Mouse (Mus musculus): Measurements from ENCODE around the gene Ptprc.

The Ptprc gene

GRCm38 (mm10) chr1:138175494-138175893, at the start of gene Ptprc:
Ptprc (minus strand) TSS chr1:138175708.
- DNase-seq (ENCODE audit: low spot score) = no peak

GRCm38 (mm10) chr1:138214736-138215458, 39.4 kb upstream of the Ptprc start:
- DNase-seq (ENCODE audit: low spot score) = no peak

- DNase-seq (ENCODE audit: low spot score) = no peak
Measured at GRCm38 (mm10) chr1:138210387-138211024, 35.0 kb upstream of the Ptprc start.

- no peak for DNase-seq (ENCODE audit: low spot score)
Measured at GRCm38 (mm10) chr1:138209751-138210150, 34.2 kb upstream of the Ptprc start.

GRCm38 (mm10) chr1:138206041-138206440, 30.5 kb upstream of the Ptprc start:
- no peak for DNase-seq (ENCODE audit: low spot score)

GRCm38 (mm10) chr1:138191689-138192508, 16.4 kb upstream of the Ptprc start:
- no peak for DNase-seq (ENCODE audit: low spot score)

GRCm38 (mm10) chr1:138188131-138188530, 12.6 kb upstream of the Ptprc start:
- DNase-seq (ENCODE audit: low spot score) = no peak

GRCm38 (mm10) chr1:138185904-138186303, 10.4 kb upstream of the Ptprc start:
- DNase-seq (ENCODE audit: low spot score) = no peak

- no peak for DNase-seq (ENCODE audit: low spot score)
Measured at GRCm38 (mm10) chr1:138180081-138180480, 4.6 kb upstream of the Ptprc start.

GRCm38 (mm10) chr1:138174705-138175492, 609 bp downstream of the Ptprc start:
- DNase-seq (ENCODE audit: low spot score) = no peak

GRCm38 (mm10) chr1:138174143-138174542, 1.4 kb downstream of the Ptprc start:
- no peak for DNase-seq (ENCODE audit: low spot score)

GRCm38 (mm10) chr1:138173669-138174068, 1.8 kb downstream of the Ptprc start:
- DNase-seq (ENCODE audit: low spot score) = no peak

GRCm38 (mm10) chr1:138172547-138172946, 3.0 kb downstream of the Ptprc start:
- DNase-seq (ENCODE audit: low spot score) = no peak

- no peak for DNase-seq (ENCODE audit: low spot score)
Measured at GRCm38 (mm10) chr1:138172096-138172495, 3.4 kb downstream of the Ptprc start.

GRCm38 (mm10) chr1:138166233-138166771, 9.2 kb downstream of the Ptprc start:
- DNase-seq (ENCODE audit: low spot score) = no peak

GRCm38 (mm10) chr1:138162638-138163037, 12.9 kb downstream of the Ptprc start:
- DNase-seq (ENCODE audit: low spot score) = no peak

- no peak for DNase-seq (ENCODE audit: low spot score)
Measured at GRCm38 (mm10) chr1:138158921-138159320, 16.6 kb downstream of the Ptprc start.

GRCm38 (mm10) chr1:138158236-138158635, 17.3 kb downstream of the Ptprc start:
- no peak for DNase-seq (ENCODE audit: low spot score)

GRCm38 (mm10) chr1:138157709-138158108, 17.8 kb downstream of the Ptprc start:
- DNase-seq (ENCODE audit: low spot score) = no peak

GRCm38 (mm10) chr1:138157008-138157407, 18.5 kb downstream of the Ptprc start:
- no peak for DNase-seq (ENCODE audit: low spot score)

GRCm38 (mm10) chr1:138154185-138154785, 21.2 kb downstream of the Ptprc start:
- no peak for DNase-seq (ENCODE audit: low spot score)

Data from urinary bladder, postnatal 10 days (tissue).